Comparison of ENCODE assay signal across 8 mouse cellular contexts in genomic region chr9:85326292-85327241, GRCm38 (mm10). TPM values are rescaled to one million over a fixed set of nuclear protein-coding genes. Genes with fewer than 3 reads are reported as not detected.
A peak's percentile ranks its signal among the peaks of the same experiment; 100 is the strongest.
DNase-seq lines count a peak whose midpoint lies in the region; ATAC-seq and TF ChIP-seq lines count a peak whose summit lies in the region.

No protein-coding gene starts in this region.

- H3K4me3 ChIP-seq in left cerebral cortex, adult 2 months: peak overlapping the region; percentile 60
- H3K4me3 ChIP-seq in kidney, adult 2 months (ENCODE audit: insufficient read depth, low read depth, low read length): peak overlapping the region; percentile 66
- peak overlapping the region; percentile 72 for H3K4me3 ChIP-seq in liver, embryonic 16.5 days (ENCODE audit: low read depth, low read length)

- TF ChIP-seq CTCF in left cerebral cortex, adult 2 months (IDR thresholded peaks at IDR 0.05): no peak
- TF ChIP-seq CTCF in kidney, adult 2 months (conservative IDR thresholded peaks at IDR 0.05; ENCODE audit: insufficient read depth, insufficient read length, low read depth, low read length): no peak

- WGBS in kidney, adult 2 months: under 1% methylated on average over 88 of the region's 88 CpGs
- WGBS in liver, embryonic 16.5 days (ENCODE audit: insufficient replicate concordance): under 1% methylated on average over 85 of the region's 88 CpGs

- TF ChIP-seq POLR2A in kidney, adult 2 months (IDR thresholded peaks at IDR 0.05; ENCODE audit: low read depth, low read length): no peak

- H3K9me3 ChIP-seq in liver, embryonic 16.5 days (replicated peaks; ENCODE audit: control insufficient read depth, low read length): no peaks in the 10 kb centered on the region

- no peaks in the 10 kb centered on the region for H3K27me3 ChIP-seq in kidney, adult 2 months (replicated peaks; ENCODE audit: control insufficient read depth, insufficient read depth, low read length)
- H3K27me3 ChIP-seq in liver, embryonic 16.5 days (ENCODE audit: control insufficient read depth, insufficient read depth, low read depth, low read length): peaks cover 11% of the 10 kb centered on the region

- intact Hi-C loops in left cerebral cortex, adult 2 months (cut with DNase I): loop anchor here (5.0 to 10.0 kb wide), 5 partner anchors 261 to 1369 kb away; no protein-coding TSS in a partner anchor

- H3K27ac ChIP-seq in left cerebral cortex, adult 2 months: peak overlapping the region; percentile 34
- H3K27ac ChIP-seq in kidney, adult 2 months (ENCODE audit: insufficient read depth, low read depth, low read length): no peak overlapping the region
- H3K27ac ChIP-seq in liver, embryonic 16.5 days (ENCODE audit: low read length): peak overlapping the region; percentile 79

- peak overlapping the region; percentile 73 for H3K9ac ChIP-seq in liver, embryonic 16.5 days (ENCODE audit: low read depth, low read length)

- peak; percentile 33 for ATAC-seq in liver, embryonic 16.5 days (ENCODE audit: low read depth)

- peak overlapping the region; percentile 84 for H3K4me2 ChIP-seq in liver, embryonic 16.5 days (ENCODE audit: low read depth, low read length)

- no peaks in the 10 kb centered on the region for H3K36me3 ChIP-seq in kidney, adult 2 months (ENCODE audit: control insufficient read depth, insufficient read depth, low read length)
- H3K36me3 ChIP-seq in liver, embryonic 16.5 days (ENCODE audit: control insufficient read depth, insufficient read depth): no peaks in the 10 kb centered on the region

- H3K4me1 ChIP-seq in kidney, adult 2 months (ENCODE audit: control insufficient read depth, insufficient read depth, low read length): no peaks in the 10 kb centered on the region
- H3K4me1 ChIP-seq in liver, embryonic 16.5 days (ENCODE audit: control insufficient read depth, low read depth, low read length): no peaks in the 10 kb centered on the region; the same call in 1 of the 2 replicates

- DNase-seq in left cerebral cortex, adult 2 months (ENCODE audit: extremely low spot score in 1 of 2, low spot score in 2 of 2): peak; percentile 27 to 31
- DNase-seq in left cerebral cortex, adult 9 months (ENCODE audit: low spot score in 2 of 2): no peak
- DNase-seq in embryo, embryonic 9.5 days (ENCODE audit: extremely low spot score): peak; percentile 55
- peak; percentile 47 for DNase-seq in heart, adult 8-10 months (ENCODE audit: low spot score)
- peak; percentile 45 for DNase-seq in kidney, adult 2 months
- peak; percentile 76 for DNase-seq in neural tube, embryonic 10.5 days (ENCODE audit: extremely low spot score, low spot score)
- peak; percentile 53 for DNase-seq in testis, postnatal 10 days (ENCODE audit: low spot score)

RNA-seq across cellular contexts. Expression of gene Tent5a, which starts 0.6 kb away (rescaled TPM):
- 1 to 10 TPM; 3.2 to 5.3 TPM for total RNA-seq in left cerebral cortex, adult 2 months (2021)
- total RNA-seq in heart, adult 8-10 months (2022): 1 to 10 TPM; 5.2 to 9.2 (median 7.7) TPM
- polyA plus RNA-seq in kidney, adult 2 months (2012; rRNA removed): 2.3 and 2.5 TPM in 2 replicates
- polyA plus RNA-seq in liver, embryonic 16.5 days (2015; fragmentation: Nextera tagmentation; extraction: Ambion mirVana): 17.1 and 17.9 TPM in 2 replicates

RNA-seq across cellular contexts. Expression of gene Gm11114, which starts 14.0 kb away (rescaled TPM):
- total RNA-seq in left cerebral cortex, adult 2 months (2021): not detected
- total RNA-seq in heart, adult 8-10 months (2022): not detected
- polyA plus RNA-seq in kidney, adult 2 months (2012; rRNA removed): not detected in 2 replicates
- polyA plus RNA-seq in liver, embryonic 16.5 days (2015; fragmentation: Nextera tagmentation; extraction: Ambion mirVana): not detected in 2 replicates

Comparison
In these comparisons a context has a peak if more than half of its experiments do, and no peak if none do; other contexts are left out.
1. DNase-seq: peak in left cerebral cortex, adult 2 months (2 of 2), embryo, embryonic 9.5 days (single experiment), heart, adult 8-10 months (single experiment), kidney, adult 2 months (single experiment), neural tube, embryonic 10.5 days (single experiment) and testis, postnatal 10 days (single experiment); none in left cerebral cortex, adult 9 months (0 of 2).
2. Peak in every context shown above with its lines, with median percentiles within 50 percentile points of each other: H3K4me3 ChIP-seq.